Mouse (Mus musculus) erythroblast, adult 5-6 weeks (primary cell): Measurements from ENCODE around the gene Dock6. TPM values are rescaled to one million over a fixed set of nuclear protein-coding genes. Genes with fewer than 3 reads are reported as not detected.
"Not testable (repeated sequence)": the region's sequence is repeated elsewhere in the genome, so short reads cannot be mapped to it uniquely, and the experiment has no call there.

Source experiments
- ATAC-seq: replicated peaks from 2 replicates; pipeline ENCODE4 v1.8.0; 2016; ENCODE audit warnings: moderate number of reproducible peaks, mild to moderate bottlenecking, moderate TSS enrichment, inconsistent platforms; ENCODE audit not compliant: poor library complexity, low FRiP score, severe bottlenecking
- total RNA-seq, 2 experiments: library from RNA; stranded (forward) in 1 of 2; stranded (reverse) in 1 of 2; fragments of 150-400 nt in 1 of 2; fragments of 200-764, 138-1000 nt in 1 of 2; gene quantifications; 2 replicates each; pipeline versions ENCODE4 v1.2.3 to v1.2.4; 2015 to 2017; ENCODE audit warnings: low replicate concordance in 2 of 2

Dock6 gene
- total RNA-seq, 2 experiments from 2014 or later, result not detected

DNA sequence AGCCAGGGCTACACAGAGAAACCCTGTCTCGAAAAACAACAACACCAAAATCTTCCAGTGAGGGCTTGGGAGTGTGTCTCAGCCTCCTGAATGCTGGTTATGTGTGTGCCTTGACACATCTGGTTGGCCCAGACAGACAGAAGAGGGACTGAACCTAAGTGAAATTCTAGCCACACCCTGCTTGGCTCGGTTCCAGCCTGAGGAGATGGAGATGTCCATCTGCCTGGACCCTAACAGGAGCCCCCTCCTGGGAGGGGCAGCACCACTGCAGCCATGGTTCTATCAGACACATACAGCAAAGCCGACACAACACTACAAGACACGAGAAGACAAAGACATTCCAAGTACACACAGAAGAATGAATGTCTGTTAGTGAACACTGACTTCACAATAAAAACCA lies 34.3 kb downstream of the Dock6 start:
- ATAC-seq, result no peak

DNA sequence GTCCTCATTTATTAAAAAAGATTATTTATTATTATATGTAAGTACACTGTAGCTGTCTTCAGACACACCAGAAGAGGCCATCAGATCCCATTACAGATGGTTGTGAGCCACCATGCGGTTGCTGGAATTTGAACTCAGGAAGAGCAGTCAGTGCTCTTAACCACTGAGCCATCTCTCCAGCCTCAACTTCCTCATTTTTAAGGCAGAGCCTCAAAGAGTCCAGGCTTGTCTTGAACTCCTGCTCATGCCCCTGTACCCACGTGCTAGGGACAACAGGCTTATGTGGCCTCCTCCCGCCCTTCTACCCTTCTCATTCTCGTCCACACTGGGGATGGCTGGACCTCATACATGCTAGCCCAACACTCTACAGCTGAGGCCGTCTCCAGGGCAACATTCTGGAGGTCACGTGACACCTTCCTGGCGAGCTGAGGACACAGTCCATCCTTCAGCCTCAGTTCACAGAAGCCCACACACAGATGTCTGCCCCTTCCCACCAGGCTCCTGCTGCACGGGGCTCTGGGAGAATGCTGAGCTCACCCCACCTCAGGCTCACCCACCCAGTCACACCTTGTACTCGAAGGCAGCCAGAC lies 35.6 kb downstream of the Dock6 start:
- no peak for ATAC-seq

DNA sequence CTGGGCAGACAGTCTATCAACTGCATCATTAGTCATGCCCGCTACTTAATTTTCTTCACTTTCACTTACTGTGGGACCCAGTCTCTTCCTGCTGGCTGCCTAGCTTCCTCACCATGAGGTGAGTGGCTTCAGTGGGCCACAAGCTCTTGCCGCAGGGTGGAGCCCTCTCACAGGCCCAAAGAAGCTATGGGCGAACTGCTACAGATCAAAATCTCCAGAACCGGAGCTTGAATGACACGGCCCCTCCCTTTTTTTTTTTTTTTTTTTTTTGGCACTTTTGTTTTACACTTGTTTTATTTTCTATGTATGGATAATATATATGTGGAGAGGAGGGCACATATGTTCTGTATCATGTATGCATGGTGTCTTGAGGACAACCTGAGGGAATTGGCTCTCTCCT lies 41.3 kb downstream of the Dock6 start:
- ATAC-seq, result no peak

DNA sequence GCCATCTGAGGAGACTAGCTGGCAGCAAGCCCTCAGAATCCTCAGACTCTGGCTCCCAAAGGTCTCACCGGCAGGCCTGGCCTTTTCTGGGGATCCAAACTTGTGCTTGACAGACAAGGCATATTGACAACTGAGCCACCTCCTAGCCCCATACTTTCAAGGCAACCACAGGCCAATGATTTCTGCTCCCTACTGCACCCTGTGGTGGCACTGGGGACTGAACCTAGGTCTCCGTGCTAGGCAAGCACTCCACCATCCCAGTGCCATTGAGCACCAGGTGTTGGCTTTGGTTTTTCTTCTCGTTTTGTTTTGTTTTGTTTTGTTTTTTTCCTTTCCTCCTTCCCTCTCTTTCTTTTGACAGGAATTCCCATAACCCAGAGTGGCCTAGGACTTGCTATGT lies 43.9 kb downstream of the Dock6 start:
- no peak for ATAC-seq

DNA sequence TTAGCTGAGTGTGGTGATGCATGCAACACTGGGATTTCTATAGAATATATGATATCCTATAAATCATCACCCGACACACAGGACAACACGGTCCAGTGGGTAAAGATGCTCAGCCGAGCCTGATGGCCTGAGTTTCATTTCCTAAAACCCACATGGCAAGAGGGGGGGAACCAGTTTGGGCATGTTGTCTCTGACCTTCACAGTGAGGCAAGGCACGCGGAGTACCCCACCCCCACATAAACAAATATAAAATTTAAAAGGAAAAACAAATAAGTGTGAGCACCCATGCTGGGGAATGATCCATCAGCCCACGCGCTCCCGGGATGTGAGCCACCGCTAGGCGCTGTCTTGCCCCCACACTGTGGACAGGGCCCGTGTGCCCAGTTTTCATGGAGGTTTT lies 45.5 kb downstream of the Dock6 start:
- no peak for ATAC-seq

DNA sequence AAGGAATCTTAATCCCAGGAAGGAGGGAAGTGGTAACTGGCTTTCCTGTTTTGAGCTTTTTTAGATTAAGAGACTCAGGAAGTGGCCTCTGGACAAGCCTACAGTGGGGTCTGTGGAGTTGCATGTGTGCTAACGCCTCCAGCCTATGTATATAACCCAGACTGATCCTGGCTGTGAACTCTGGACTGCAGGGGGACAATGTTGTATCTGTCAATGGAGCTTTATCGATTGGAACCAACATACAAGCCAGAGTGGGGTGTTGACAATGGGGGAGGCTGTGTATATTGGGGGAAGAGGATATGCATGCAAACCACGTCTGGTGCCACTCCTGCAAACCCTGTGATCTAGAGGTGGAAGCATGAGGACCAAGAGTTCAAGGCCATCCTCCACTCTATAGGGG lies 46.1 kb downstream of the Dock6 start:
- no peak for ATAC-seq

DNA sequence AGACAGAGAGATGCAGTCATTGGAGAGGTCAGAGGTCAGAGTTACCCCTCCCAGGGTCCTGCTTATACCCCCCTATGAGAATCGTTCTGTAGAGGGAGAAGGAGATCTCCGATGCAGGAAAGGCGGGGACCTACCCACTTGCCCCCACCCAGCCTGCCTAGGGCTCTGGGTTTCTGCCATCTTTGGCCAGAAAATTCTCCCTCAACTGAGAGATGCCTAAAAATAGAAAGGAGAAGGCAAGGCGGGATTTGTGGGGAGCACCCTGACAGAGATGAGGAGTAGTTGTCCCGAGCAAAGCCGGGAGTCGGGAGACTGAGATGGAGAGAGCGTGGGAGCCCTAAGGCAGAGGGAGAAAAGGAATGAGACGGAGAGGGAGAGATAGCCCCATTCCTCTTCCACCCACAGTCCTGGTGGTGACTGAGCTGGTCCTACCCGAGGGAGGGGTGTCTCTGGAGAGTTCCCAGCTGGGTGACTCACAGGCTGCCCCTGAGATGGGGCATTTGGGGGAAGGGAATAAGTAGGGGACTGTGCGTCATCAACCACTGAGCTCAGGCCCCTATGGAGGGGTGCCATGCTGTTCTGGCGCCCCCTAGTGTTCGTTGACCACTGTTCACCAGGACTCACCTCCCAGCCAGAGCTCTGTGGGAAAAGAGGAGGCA lies 48.3 kb downstream of the Dock6 start:
- peak; percentile 73 for ATAC-seq

DNA sequence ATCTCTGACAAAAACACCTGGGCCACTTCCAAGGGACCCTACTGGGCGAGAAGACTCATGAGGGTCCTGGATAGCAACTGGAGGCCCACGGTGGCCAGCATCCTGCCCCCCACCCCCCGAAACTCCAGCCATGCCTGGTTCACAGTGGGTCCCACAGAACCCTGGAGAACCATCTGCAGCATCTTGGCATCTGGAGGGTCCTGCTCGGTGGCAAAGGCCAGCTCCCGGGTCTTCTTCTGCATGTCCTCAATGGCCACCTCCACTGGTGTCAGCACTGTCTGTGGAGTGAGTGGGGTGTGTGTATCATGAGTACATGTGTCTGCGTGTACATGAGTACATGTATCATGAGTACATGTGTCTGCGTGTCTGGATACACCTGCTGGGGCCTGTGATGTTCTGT lies 50.8 kb downstream of the Dock6 start:
- no peak for ATAC-seq

DNA sequence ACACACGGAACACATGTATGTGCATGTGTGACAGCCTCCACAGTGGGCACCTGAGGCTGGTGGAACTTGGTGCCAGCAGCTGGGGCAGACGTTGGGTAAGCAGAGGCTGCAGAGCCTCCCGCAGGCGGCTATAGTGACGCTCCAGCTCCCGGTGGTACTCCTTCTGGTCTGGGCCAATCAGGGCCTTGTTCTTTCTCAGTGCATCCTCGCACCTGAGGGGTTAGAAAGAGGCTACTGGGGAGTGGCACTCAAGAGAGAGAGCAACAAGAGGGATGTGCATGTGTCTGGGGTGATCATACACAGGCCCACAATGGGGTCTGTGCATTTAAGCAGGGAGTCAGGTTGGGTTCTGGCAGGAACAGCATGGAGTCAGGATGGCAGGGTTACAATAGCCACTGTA lies 51.3 kb downstream of the Dock6 start:
- no peak for ATAC-seq

DNA sequence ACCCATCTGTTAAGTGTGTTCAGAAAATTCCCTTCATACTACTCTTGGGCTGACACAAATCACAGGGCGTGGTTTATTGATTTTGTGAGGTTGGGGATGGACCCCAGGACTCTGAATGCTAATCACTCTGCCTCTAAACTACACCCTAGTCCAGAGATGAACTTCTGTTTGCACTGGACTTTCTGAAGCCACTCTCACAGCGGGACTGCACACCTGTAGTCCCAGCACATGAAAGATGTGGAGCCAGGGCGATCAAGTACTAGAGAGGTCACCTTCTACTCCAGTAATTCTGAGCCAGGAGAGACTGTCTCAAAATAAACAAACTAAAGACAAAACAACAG lies 53.5 kb downstream of the Dock6 start:
- no peak for ATAC-seq

DNA sequence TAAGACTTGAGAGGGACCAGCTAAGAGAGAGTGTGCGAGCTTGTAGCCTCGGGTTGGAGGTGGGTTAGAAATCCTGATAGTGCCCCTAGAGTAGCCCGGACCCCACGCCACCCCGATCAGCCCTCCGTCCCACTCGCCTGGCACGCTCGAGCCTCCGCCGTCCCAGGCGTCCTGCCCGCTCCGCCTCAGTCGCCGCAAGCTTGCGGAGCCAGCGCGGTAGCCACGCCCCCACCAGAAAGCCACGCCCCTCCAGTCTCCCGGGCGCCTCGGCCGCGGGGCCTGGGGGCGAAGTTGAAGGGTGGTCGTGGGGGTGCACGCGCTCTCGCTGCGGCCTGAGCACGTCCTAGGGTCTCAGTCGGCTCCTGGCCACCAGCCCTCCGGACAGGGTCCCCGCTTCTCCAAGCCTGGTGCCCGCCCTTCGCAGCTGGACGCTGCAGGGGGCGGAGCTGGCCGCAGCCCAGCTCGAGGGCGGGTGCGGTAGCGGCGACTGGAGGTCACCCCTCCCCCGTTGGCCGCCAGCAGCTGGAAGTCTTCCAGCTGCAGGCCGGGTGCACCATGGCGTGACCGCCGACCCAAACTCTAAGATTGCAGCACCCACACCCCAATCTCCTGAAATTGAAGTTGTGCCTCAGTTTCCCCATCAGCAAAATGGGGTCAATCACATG lies 54.0 kb downstream of the Dock6 start, which contains the start of gene Kank2:
TSS of gene Kank2 (minus strand) at position 400 of the 665 bp plus-strand sequence.
- ATAC-seq, result peak; percentile 83

DNA sequence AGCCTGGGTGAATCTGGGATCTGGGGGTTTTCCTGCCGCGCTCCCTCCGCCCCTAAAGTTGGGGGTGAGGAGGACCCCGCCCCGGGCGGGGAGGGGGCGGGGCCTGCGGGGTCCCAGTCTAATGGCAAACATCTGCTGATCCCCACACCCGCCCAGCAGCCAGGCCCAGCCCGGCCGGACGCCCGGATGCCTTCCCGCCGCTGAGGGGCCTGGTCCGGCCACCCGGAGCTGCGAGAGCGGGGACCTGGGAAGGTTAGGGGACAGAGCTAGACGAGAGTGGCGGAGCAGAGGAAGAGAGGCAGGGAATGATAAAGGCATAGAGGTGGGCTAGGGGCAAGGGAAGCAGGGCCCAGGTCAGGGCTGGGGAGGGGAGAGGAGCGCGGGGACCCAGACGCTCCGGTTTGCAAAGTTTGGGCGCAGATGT lies 54.5 kb downstream of the Dock6 start:
- no peak for ATAC-seq

DNA sequence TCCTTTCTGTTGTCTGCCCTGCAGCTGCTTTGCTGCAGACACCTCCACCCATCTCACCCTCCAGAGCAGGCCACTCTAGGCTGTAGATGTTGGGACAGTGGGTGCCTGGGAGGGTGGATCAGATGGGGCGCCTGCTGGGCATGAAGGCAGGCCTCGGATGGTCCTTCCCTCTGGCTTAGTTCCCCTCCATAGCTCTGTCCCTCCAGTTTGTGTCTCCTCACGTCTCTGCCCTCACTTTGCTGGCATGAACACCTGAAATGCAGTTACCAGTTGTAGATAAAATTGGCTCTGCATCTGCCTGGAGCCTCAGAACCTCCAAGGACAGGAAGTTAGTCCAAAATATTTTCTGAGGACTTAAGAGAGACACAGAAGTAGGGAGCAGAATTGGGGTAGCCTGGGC lies 55.5 kb downstream of the Dock6 start:
- ATAC-seq, result no peak

DNA sequence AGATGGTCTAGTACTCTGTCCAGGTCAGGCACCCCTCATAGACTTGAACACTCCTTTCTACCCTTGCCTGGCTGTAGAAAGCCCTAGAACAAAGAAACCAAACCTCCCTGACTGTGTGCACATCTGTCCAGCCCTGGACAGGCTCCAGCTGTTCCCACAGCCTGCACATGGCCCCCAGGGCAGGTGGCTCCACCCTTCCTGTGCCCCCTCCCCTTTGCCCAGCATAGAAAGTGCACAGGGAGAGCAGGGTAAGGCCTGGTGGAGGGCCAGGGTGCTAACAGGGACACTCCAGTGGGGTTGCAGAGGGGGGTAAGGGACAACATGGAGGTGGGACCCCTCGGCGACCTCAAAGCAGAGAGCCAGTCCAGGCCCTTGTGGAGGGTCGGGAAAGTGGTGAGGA lies 56.2 kb downstream of the Dock6 start:
- ATAC-seq, result no peak

DNA sequence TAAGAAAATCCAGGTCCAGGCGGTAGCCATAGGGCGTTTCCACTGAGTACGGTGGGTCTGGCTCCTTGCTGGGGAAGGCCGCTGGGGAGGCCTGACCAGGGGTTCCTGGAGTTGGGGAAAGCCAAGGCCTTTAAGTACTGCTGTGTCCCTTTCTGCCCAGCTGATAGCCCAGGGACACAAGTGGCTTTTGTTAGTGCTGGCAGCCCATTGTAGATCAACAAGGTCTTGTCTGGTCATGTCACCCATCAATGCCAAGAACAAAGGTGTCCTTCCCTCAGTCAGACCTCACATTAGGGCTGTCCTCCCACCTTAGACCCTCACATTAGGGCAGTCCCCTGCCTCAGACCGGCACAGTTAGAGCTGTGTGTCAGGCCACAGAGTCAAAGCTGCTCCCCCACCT lies 56.9 kb downstream of the Dock6 start:
- ATAC-seq, result no peak

DNA sequence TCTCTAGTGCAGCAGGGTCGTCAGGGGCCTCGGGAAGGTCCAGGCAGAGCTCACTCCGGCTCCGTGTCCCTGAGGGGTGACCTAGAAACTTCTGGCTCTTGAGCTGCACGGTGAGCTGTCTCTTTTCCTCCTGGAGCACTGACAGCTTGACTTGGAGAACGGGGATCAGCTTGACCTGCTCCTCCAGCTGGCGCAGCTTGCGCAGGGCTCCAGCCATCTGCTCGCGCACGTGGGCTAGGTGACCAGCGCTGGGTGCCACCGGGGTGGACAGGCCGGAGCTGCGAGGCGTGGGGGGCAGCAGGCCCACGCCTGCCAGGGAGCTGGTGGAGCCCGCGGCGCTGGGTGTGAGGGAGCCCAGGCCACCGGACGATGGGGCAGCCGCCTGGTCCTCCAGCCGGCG lies 57.5 kb downstream of the Dock6 start:
- ATAC-seq, result no peak

DNA sequence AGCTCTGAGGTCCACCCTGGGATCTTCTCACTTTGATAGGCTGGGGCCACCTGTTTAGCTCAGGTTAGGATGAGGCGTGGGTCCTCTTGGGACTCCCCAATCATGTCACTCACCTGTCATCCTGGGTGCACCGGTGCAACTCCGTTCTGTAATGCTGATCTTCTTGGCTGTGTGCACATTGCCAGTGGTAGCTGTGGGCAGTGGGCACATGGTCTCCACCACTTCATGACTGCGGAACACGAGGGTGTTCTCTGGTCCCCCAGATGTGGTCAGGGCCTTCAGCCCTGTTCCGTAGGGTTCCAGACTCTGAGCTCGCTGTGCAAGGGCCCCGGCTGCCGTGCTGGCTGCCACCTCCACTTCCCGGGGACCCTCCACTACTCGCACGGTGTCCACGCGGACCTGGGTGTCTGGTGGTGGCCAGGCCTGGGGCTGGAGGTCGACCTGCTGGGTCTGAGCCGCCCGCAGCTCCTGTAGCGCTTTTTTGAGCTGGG lies 58.0 kb downstream of the Dock6 start:
- ATAC-seq, result no peak

DNA sequence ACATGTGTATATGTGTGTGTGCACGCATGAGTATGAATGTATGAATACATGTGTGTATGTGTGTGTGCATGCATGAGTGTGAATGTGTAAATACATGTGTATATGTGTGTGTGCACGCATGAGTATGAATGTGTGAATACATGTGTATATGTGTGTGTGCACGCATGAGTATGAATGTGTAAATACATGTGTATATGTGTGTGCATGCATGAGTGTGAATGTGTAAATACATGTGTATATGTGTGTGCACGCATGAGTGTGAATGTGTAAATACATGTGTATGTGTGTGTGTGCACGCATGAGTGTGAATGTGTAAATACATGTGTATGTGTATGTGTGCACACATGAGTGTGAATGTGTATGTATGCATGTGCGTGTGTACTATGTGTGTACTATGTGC lies 58.9 kb downstream of the Dock6 start:
- ATAC-seq, result not testable (repeated sequence)

DNA sequence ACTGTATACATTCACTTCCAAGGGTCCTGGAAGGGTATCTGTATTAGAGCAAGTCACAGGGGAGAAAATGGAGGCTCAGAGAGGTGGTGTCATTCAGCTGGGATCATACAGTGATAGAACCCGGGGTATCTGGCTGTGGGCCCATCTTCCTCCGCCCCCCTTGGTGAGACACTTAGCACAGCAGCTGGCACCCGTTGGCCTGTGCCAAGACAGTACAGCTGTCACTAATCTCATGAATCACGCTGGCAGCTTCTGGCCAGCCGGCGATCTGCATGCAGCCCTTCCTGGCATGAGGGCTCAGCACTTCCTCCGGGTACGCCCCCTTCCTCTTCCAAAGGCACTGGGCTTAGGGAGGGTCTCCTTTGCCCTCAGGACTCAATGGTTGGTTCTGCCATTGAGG lies 59.8 kb downstream of the Dock6 start:
- ATAC-seq, result no peak

DNA sequence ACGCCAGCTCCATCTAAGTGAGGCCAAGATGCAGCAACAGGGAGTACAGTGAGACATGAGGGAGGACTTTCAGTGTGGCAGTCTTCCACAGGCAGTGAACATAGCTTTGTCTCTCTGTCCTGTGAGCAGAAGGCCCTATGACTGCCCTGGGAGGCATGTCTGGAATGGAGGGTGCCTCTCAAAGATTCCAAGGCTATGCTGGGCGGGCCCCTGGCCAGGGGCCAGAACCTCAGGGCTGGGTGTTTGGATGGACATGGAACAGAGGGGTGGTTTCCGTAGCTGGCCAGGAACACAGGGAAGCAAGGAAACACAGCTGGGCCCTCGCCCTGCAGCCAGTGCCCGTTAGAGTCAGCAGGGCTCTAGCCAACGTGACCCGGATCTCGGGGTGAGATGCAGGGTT lies 60.6 kb downstream of the Dock6 start:
- ATAC-seq, result no peak

DNA sequence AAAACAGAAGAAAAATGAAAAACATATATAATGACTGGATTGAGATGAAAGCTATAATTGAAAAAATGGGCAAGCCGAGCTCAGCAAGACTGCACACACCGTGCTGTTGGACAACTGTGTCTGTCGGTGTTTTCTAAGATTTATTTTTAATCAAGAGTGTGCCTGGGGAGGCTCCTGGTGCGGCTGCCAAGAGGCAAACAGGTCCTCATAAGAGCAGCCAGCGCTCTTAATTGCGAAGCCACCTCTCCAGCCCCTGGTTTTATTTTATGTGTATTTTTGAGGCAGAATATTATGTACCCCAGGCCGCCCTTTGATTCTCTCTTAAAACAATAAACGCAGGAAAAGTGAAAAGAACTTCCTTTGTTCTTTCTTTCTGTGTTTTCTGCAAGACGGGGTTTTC lies 64.2 kb downstream of the Dock6 start:
- no peak for ATAC-seq
